Mouse (Mus musculus) neural tube, embryonic 13.5 days (tissue): ENCODE results near the gene Aes. TPM values are rescaled to one million over a fixed set of nuclear protein-coding genes. Genes with fewer than 3 reads are reported as not detected.

Experiments used
- ATAC-seq: fragments of 200-750 bp; cut with Nextera tagmentation; 2 replicates; pipeline ENCODE4 v1.8.0; 2017; ENCODE audit warnings: low read depth, mild to moderate bottlenecking, moderate TSS enrichment, moderate library complexity
- H3K27ac ChIP-seq: fragments of 300-500 bp; sonication (generic); replicated peaks from 2 replicates; pipeline ENCODE4 v1.5.1; 2015; ENCODE audit warnings: moderate library complexity, mild to moderate bottlenecking, inconsistent platforms
- H3K27me3 ChIP-seq: fragments of 300-500 bp; sonication (generic); 2 replicates; pipeline ENCODE4 v1.6.1; 2015; ENCODE audit warnings: mild to moderate bottlenecking, inconsistent platforms
- H3K36me3 ChIP-seq: fragments of 300-500 bp; sonication (generic); 2 replicates; pipeline ENCODE4 v1.6.1; 2015; ENCODE audit warnings: mild to moderate bottlenecking, inconsistent platforms
- H3K4me1 ChIP-seq: fragments of 300-500 bp; sonication (generic); replicated peaks from 2 replicates; pipeline ENCODE4 v1.6.1; 2015; ENCODE audit warnings: inconsistent platforms
- H3K4me2 ChIP-seq: fragments of 300-500 bp; sonication (generic); 2 replicates; pipeline ENCODE4 v1.6.1; 2015; ENCODE audit warnings: inconsistent platforms, mild to moderate bottlenecking, moderate library complexity
- H3K4me3 ChIP-seq: fragments of 300-500 bp; sonication (generic); 2 replicates; pipeline ENCODE4 v1.5.1; 2015; ENCODE audit warnings: mild to moderate bottlenecking, inconsistent platforms
- H3K9ac ChIP-seq: fragments of 300-500 bp; sonication (generic); 2 replicates; pipeline ENCODE4 v1.6.1; 2015; ENCODE audit warnings: moderate library complexity, mild to moderate bottlenecking, inconsistent platforms
- H3K9me3 ChIP-seq: fragments of 300-500 bp; sonication (generic); 2 replicates; pipeline ENCODE4 v1.6.1; 2016; ENCODE audit warnings: inconsistent platforms
- WGBS: fragments of 180-500 bp; shearing (Covaris S2); methylation state at CpG from one replicate; pipeline ENCODE4 v1.1.7; 2015; 5-methylcytosine and 5-hydroxymethylcytosine counted together
- polyA plus RNA-seq: library from polyadenylated mRNA; unstranded; fragments of >200 nt; fragmentation: Nextera tagmentation; extraction: Ambion mirVana; gene quantifications from 2 replicates; pipeline ENCODE4 v1.2.1, GENCODE M21; 2015

The Aes gene
- polyA plus RNA-seq, 1 experiment from 2014 or later: 635 TPM

DNA sequence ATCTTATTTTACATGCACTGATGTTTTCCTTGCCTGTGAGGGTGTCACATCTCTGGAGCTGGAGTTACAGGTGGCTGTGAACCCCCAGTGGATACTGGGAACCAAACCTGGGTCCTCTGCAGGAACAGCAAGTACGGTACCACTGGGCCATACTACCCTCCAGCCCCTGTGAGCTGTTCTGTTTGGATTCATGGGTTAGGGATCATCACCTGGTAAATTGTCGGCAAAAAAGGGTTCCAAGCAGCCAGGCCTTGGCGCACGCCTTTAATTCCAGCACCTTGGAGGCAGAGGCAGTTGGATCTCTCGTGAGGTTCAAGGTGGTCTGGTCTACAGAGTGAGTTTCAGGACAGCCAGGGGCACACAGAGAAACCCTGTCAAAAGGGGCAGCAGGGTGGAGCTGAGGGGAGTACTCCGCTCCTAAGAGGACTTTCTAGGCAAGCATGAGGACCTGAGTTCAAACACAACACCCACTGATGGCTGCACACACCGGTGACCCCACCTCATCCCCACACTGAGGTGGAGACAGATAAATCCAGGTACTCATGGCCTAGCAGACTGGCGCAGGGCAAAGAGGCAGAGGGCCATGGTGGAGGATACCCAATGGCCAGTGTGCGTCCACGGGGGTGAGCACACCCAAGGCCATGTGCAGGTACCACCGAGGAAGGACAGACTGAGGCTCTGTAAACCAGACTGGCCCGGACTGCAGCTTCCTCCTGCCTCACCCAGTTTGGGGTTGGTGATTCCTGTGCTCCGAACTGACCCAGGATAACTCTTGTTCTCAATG is 12.3 kb upstream of the Aes start:
- WGBS: 91% methylated on average over 13 of the region's 13 CpGs
- Histone ChIP-seq H3K36me3 (no peaks in the 10 kb centered on the region), H3K27ac (no peak overlapping the region), H3K9ac (peak overlapping the region; percentile 49; the same call in 1 of the 2 replicates), H3K27me3 (0 out of 2 replicates have a peak, but pooled peaks cover 3% of the 10 kb centered on the region), H3K4me2 (no peak overlapping the region), H3K4me1 (peaks cover 29% of the 10 kb centered on the region), H3K4me3 (no peak overlapping the region), H3K9me3 (no peaks in the 10 kb centered on the region)
- ATAC-seq: no peak

DNA sequence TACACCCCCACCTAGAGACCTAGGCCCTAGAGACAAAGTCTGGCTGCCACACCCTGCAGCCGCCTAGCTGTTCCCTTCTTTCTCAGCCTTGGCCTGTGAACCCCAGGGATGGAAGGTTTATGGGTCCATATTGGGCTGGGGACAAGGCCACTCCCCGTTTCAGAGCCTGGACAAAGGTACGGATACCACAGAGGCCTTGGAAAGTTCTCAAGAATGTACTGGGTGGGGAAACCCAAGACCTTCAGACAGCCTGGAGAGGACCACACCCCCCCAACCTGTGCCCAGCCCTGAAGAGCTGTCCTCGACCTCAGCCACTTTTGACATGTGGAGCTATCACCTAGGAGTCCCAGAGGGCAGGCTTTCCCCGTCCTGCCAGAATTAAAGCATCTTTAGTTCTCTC is 10.3 kb upstream of the Aes start:
- peaks cover 9% of the 10 kb centered on the region for H3K4me1 ChIP-seq
- no peak overlapping the region for H3K4me3 ChIP-seq
- 69% methylated on average over 5 of the region's 5 CpGs for WGBS
- H3K9ac ChIP-seq: peak overlapping the region; percentile 22; the same call in 1 of the 2 replicates
- H3K36me3 ChIP-seq: no peaks in the 10 kb centered on the region
- H3K27ac ChIP-seq: no peak overlapping the region
- H3K27me3 ChIP-seq: 0 out of 2 replicates have a peak, but pooled peaks cover 3% of the 10 kb centered on the region
- no peaks in the 10 kb centered on the region for H3K9me3 ChIP-seq
- no peak overlapping the region for H3K4me2 ChIP-seq
- ATAC-seq: no peak

- no peak for ATAC-seq
- Histone ChIP-seq H3K27me3 (0 out of 2 replicates have a peak, but pooled peaks cover 3% of the 10 kb centered on the region), H3K27ac (no peak overlapping the region), H3K9me3 (no peaks in the 10 kb centered on the region), H3K36me3 (no peaks in the 10 kb centered on the region), H3K4me1 (0 out of 2 replicates have a peak, but pooled peaks cover 4% of the 10 kb centered on the region), H3K9ac (no peak overlapping the region), H3K4me3 (no peak overlapping the region), H3K4me2 (no peak overlapping the region)
- 14% methylated on average over 7 of the region's 7 CpGs for WGBS
These were observed 9.0 kb upstream of the Aes start for GRCm38 (mm10) chr10:81550257-81550656.

- peak; percentile 86 for ATAC-seq
- Histone ChIP-seq H3K4me2 (no peak overlapping the region), H3K9ac (no peak overlapping the region), H3K27ac (peak overlapping the region; percentile 30; the same call in 1 of the 2 replicates), H3K4me3 (no peak overlapping the region), H3K4me1 (no peaks in the 10 kb centered on the region), H3K36me3 (no peaks in the 10 kb centered on the region), H3K9me3 (no peaks in the 10 kb centered on the region), H3K27me3 (0 out of 2 replicates have a peak, but pooled peaks cover 3% of the 10 kb centered on the region)
- WGBS: 7% methylated on average over 12 of the region's 12 CpGs
These were observed 7.6 kb upstream of the Aes start for GRCm38 (mm10) chr10:81551597-81552102.

- H3K4me1 ChIP-seq: no peaks in the 10 kb centered on the region
- H3K9me3 ChIP-seq: no peaks in the 10 kb centered on the region
- H3K4me2 ChIP-seq: no peak overlapping the region
- no peak overlapping the region for H3K4me3 ChIP-seq
- ATAC-seq: no peak
- H3K27ac ChIP-seq: no peak overlapping the region
- H3K36me3 ChIP-seq: no peaks in the 10 kb centered on the region
- 0 out of 2 replicates have a peak, but pooled peaks cover 3% of the 10 kb centered on the region for H3K27me3 ChIP-seq
- WGBS: 86% methylated on average over 5 of the region's 5 CpGs
- H3K9ac ChIP-seq: no peak overlapping the region
These were observed 6.1 kb upstream of the Aes start for GRCm38 (mm10) chr10:81553232-81553631.

GRCm38 (mm10) chr10:81553807-81554755 is 5.2 kb upstream of the Aes start:
- WGBS: 84% methylated on average over 6 of the region's 6 CpGs
- Histone ChIP-seq H3K27me3 (0 out of 2 replicates have a peak, but pooled peaks cover 3% of the 10 kb centered on the region), H3K9ac (no peak overlapping the region), H3K27ac (no peak overlapping the region), H3K36me3 (no peaks in the 10 kb centered on the region), H3K4me1 (peaks cover 6% of the 10 kb centered on the region), H3K4me3 (no peak overlapping the region), H3K4me2 (no peak overlapping the region), H3K9me3 (no peaks in the 10 kb centered on the region)
- no peak for ATAC-seq

- 66% methylated on average over 3 of the region's 3 CpGs for WGBS
- Histone ChIP-seq H3K9me3 (no peaks in the 10 kb centered on the region), H3K9ac (no peak overlapping the region), H3K27me3 (no peaks in the 10 kb centered on the region), H3K4me1 (peaks cover 18% of the 10 kb centered on the region), H3K4me3 (no peak overlapping the region), H3K36me3 (0 out of 2 replicates have a peak, but pooled peaks cover 2% of the 10 kb centered on the region), H3K27ac (no peak overlapping the region), H3K4me2 (no peak overlapping the region)
- ATAC-seq: no peak
These were observed 3.0 kb upstream of the Aes start for GRCm38 (mm10) chr10:81556282-81556681.

GRCm38 (mm10) chr10:81557491-81557890 is 1.8 kb upstream of the Aes start:
- Histone ChIP-seq H3K9ac (no peak overlapping the region), H3K4me3 (no peak overlapping the region), H3K27me3 (no peaks in the 10 kb centered on the region), H3K4me1 (peaks cover 30% of the 10 kb centered on the region), H3K36me3 (0 out of 2 replicates have a peak, but pooled peaks cover 13% of the 10 kb centered on the region), H3K4me2 (no peak overlapping the region), H3K27ac (no peak overlapping the region), H3K9me3 (no peaks in the 10 kb centered on the region)
- 45% methylated on average over 1 of the region's 1 CpGs for WGBS
- no peak for ATAC-seq

GRCm38 (mm10) chr10:81559627-81560539 is 595 bp downstream of the Aes start:
- peaks cover 52% of the 10 kb centered on the region for H3K4me1 ChIP-seq
- 2% methylated on average over 35 of the region's 36 CpGs for WGBS

GRCm38 (mm10) chr10:81560719-81561459 is 1.6 kb downstream of the Aes start:
- WGBS: 17% methylated on average over 16 of the region's 16 CpGs

More at GRCm38 (mm10) chr10:81559627-81560539, 595 bp downstream of the Aes start:
- Histone ChIP-seq H3K4me2 (peak overlapping the region; percentile 94), H3K27ac (peak overlapping the region; percentile 91), H3K9me3 (no peaks in the 10 kb centered on the region), H3K4me3 (peak overlapping the region; percentile 94), H3K9ac (peak overlapping the region; percentile 98), H3K36me3 (peaks cover 31% of the 10 kb centered on the region; the same call in 1 of the 2 replicates), H3K27me3 (peaks cover 3% of the 10 kb centered on the region)
- peak; percentile 38 for ATAC-seq

More at GRCm38 (mm10) chr10:81560719-81561459, 1.6 kb downstream of the Aes start:
- H3K36me3 ChIP-seq: peaks cover 41% of the 10 kb centered on the region
- H3K27me3 ChIP-seq: peaks cover 14% of the 10 kb centered on the region
- H3K4me1 ChIP-seq: peaks cover 58% of the 10 kb centered on the region
- no peaks in the 10 kb centered on the region for H3K9me3 ChIP-seq
- peak overlapping the region; percentile 94 for H3K4me2 ChIP-seq
- H3K9ac ChIP-seq: peak overlapping the region; percentile 98
- peak overlapping the region; percentile 94 for H3K4me3 ChIP-seq
- ATAC-seq: no peak
- peak overlapping the region; percentile 91 for H3K27ac ChIP-seq
